Mouse (Mus musculus) embryonic fibroblast, embryonic 13.5 days (primary cell): ENCODE measurements around the gene Gm11733.

Experiments used
- CTCF ChIP-seq: IDR thresholded peaks from 2 replicates; pipeline ENCODE4 v1.5.1; 2011; ENCODE audit warnings: mild to moderate bottlenecking, control low read depth, low read length, moderate library complexity, borderline replicate concordance; ENCODE audit not compliant: insufficient read depth
- POLR2A ChIP-seq: IDR thresholded peaks from 2 replicates; pipeline ENCODE4 v1.6.1; 2011; ENCODE audit warnings: low read depth, mild to moderate bottlenecking, control low read depth, low read length, moderate library complexity

DNA sequence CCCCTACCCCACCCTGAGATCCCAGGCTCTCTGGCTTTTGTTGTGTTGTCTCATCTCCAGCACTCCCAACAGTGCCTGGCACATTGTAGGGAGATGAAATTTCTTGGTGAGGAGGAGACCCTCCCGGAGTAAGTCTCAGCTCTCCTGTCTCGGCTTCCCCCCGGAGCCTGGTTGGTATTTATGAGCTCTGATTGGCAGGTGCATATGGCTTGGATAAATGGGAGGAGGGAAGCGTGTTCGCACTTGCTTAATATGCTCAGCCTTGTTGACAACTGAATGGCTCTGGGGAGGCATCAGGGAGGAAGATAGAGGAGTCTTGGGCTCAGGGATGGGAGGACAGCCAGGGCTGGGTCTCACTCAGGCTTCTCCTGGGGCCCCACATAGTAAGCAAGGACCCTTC is 14.4 kb upstream of the Gm11733 start:
- TF ChIP-seq CTCF (no peak), POLR2A (no peak)
